Mouse (Mus musculus): Measurements from ENCODE around the gene Wdr46. TPM values are rescaled to one million over a fixed set of nuclear protein-coding genes. Genes with fewer than 3 reads are reported as not detected.
A peak's percentile ranks its signal among the peaks of the same experiment; 100 is the strongest.

Gene Wdr46
- polyA plus RNA-seq, 1 experiment from 2014 or later: 19.2 TPM

- no peaks in the 10 kb centered on the region for H3K9me3 ChIP-seq (replicated peaks; ENCODE audit: control insufficient read depth, low read length, poor library complexity, severe bottlenecking)
- H3K36me3 ChIP-seq (ENCODE audit: control insufficient read depth, insufficient read depth, low read length): peaks cover 8% of the 10 kb centered on the region; the same call in 1 of the 2 replicates
- H3K27ac ChIP-seq (ENCODE audit: low read length): no peak overlapping the region
- 92% methylated on average over 11 of the region's 11 CpGs for WGBS
- no peak for ATAC-seq
- peaks cover 17% of the 10 kb centered on the region for H3K4me1 ChIP-seq (ENCODE audit: control insufficient read depth, insufficient read depth, low read length)
- H3K27me3 ChIP-seq (ENCODE audit: control insufficient read depth, insufficient read depth, low read depth, low read length): no peaks in the 10 kb centered on the region
- H3K9ac ChIP-seq (ENCODE audit: low read depth, low read length): no peak overlapping the region
- no peak overlapping the region for H3K4me2 ChIP-seq (ENCODE audit: low read length)
- H3K4me3 ChIP-seq (ENCODE audit: low read depth, low read length): no peak overlapping the region
Observed at GRCm38 (mm10) chr17:33931947-33932346, 8.5 kb upstream of the Wdr46 start.

- Histone ChIP-seq H3K27ac (ENCODE audit: low read length) (no peak overlapping the region), H3K9me3 (replicated peaks; ENCODE audit: control insufficient read depth, low read length, poor library complexity, severe bottlenecking) (no peaks in the 10 kb centered on the region), H3K4me1 (ENCODE audit: control insufficient read depth, insufficient read depth, low read length) (peaks cover 17% of the 10 kb centered on the region), H3K9ac (ENCODE audit: low read depth, low read length) (no peak overlapping the region), H3K4me2 (ENCODE audit: low read length) (no peak overlapping the region), H3K4me3 (ENCODE audit: low read depth, low read length) (no peak overlapping the region), H3K27me3 (ENCODE audit: control insufficient read depth, insufficient read depth, low read depth, low read length) (no peaks in the 10 kb centered on the region), H3K36me3 (ENCODE audit: control insufficient read depth, insufficient read depth, low read length) (peaks cover 8% of the 10 kb centered on the region; the same call in 1 of the 2 replicates)
- 83% methylated on average over 14 of the region's 14 CpGs for WGBS
- no peak for ATAC-seq
Observed at GRCm38 (mm10) chr17:33932448-33932847, 8.0 kb upstream of the Wdr46 start.

GRCm38 (mm10) chr17:33932970-33933369, 7.5 kb upstream of the Wdr46 start:
- H3K4me3 ChIP-seq (ENCODE audit: low read depth, low read length): no peak overlapping the region
- peaks cover 8% of the 10 kb centered on the region; the same call in 1 of the 2 replicates for H3K36me3 ChIP-seq (ENCODE audit: control insufficient read depth, insufficient read depth, low read length)
- no peak overlapping the region for H3K27ac ChIP-seq (ENCODE audit: low read length)

GRCm38 (mm10) chr17:33935422-33936055, 4.9 kb upstream of the Wdr46 start:
- ATAC-seq: no peak
- H3K4me2 ChIP-seq (ENCODE audit: low read length): no peak overlapping the region
- peaks cover 10% of the 10 kb centered on the region; the same call in 1 of the 2 replicates for H3K36me3 ChIP-seq (ENCODE audit: control insufficient read depth, insufficient read depth, low read length)
- H3K27me3 ChIP-seq (ENCODE audit: control insufficient read depth, insufficient read depth, low read depth, low read length): no peaks in the 10 kb centered on the region
- no peak overlapping the region for H3K27ac ChIP-seq (ENCODE audit: low read length)
- no peak overlapping the region for H3K9ac ChIP-seq (ENCODE audit: low read depth, low read length)
- peaks cover 14% of the 10 kb centered on the region for H3K4me1 ChIP-seq (ENCODE audit: control insufficient read depth, insufficient read depth, low read length)
- WGBS: 90% methylated on average over 21 of the region's 21 CpGs
- H3K4me3 ChIP-seq (ENCODE audit: low read depth, low read length): no peak overlapping the region
- H3K9me3 ChIP-seq (replicated peaks; ENCODE audit: control insufficient read depth, low read length, poor library complexity, severe bottlenecking): no peaks in the 10 kb centered on the region

More at GRCm38 (mm10) chr17:33932970-33933369, 7.5 kb upstream of the Wdr46 start:
- WGBS: 92% methylated on average over 15 of the region's 15 CpGs
- Histone ChIP-seq H3K27me3 (ENCODE audit: control insufficient read depth, insufficient read depth, low read depth, low read length) (no peaks in the 10 kb centered on the region), H3K4me1 (ENCODE audit: control insufficient read depth, insufficient read depth, low read length) (peaks cover 15% of the 10 kb centered on the region), H3K4me2 (ENCODE audit: low read length) (no peak overlapping the region), H3K9me3 (replicated peaks; ENCODE audit: control insufficient read depth, low read length, poor library complexity, severe bottlenecking) (no peaks in the 10 kb centered on the region), H3K9ac (ENCODE audit: low read depth, low read length) (no peak overlapping the region)
- no peak for ATAC-seq

- no peak overlapping the region for H3K27ac ChIP-seq (ENCODE audit: low read length)
- no peaks in the 10 kb centered on the region for H3K9me3 ChIP-seq (replicated peaks; ENCODE audit: control insufficient read depth, low read length, poor library complexity, severe bottlenecking)
- peaks cover 10% of the 10 kb centered on the region; the same call in 1 of the 2 replicates for H3K36me3 ChIP-seq (ENCODE audit: control insufficient read depth, insufficient read depth, low read length)
- H3K4me2 ChIP-seq (ENCODE audit: low read length): no peak overlapping the region
- WGBS: 87% methylated on average over 15 of the region's 15 CpGs
- no peak for ATAC-seq
- H3K4me1 ChIP-seq (ENCODE audit: control insufficient read depth, insufficient read depth, low read length): peaks cover 17% of the 10 kb centered on the region
- H3K9ac ChIP-seq (ENCODE audit: low read depth, low read length): no peak overlapping the region
- no peak overlapping the region for H3K4me3 ChIP-seq (ENCODE audit: low read depth, low read length)
- H3K27me3 ChIP-seq (ENCODE audit: control insufficient read depth, insufficient read depth, low read depth, low read length): no peaks in the 10 kb centered on the region
Observed at GRCm38 (mm10) chr17:33936993-33937392, 3.5 kb upstream of the Wdr46 start.

- ATAC-seq: no peak
- H3K4me1 ChIP-seq (ENCODE audit: control insufficient read depth, insufficient read depth, low read length): peaks cover 18% of the 10 kb centered on the region
- H3K9ac ChIP-seq (ENCODE audit: low read depth, low read length): no peak overlapping the region
- no peaks in the 10 kb centered on the region for H3K27me3 ChIP-seq (ENCODE audit: control insufficient read depth, insufficient read depth, low read depth, low read length)
- peaks cover 16% of the 10 kb centered on the region for H3K36me3 ChIP-seq (ENCODE audit: control insufficient read depth, insufficient read depth, low read length)
- H3K4me3 ChIP-seq (ENCODE audit: low read depth, low read length): no peak overlapping the region
- WGBS: 78% methylated on average over 11 of the region's 11 CpGs
- no peak overlapping the region for H3K27ac ChIP-seq (ENCODE audit: low read length)
- H3K9me3 ChIP-seq (replicated peaks; ENCODE audit: control insufficient read depth, low read length, poor library complexity, severe bottlenecking): no peaks in the 10 kb centered on the region
- no peak overlapping the region for H3K4me2 ChIP-seq (ENCODE audit: low read length)
Observed at GRCm38 (mm10) chr17:33938783-33939182, 1.7 kb upstream of the Wdr46 start.

- no peak for ATAC-seq
- 3% methylated on average over 26 of the region's 26 CpGs for WGBS
- H3K4me3 ChIP-seq (ENCODE audit: low read depth, low read length): peak overlapping the region; percentile 85
- no peaks in the 10 kb centered on the region for H3K27me3 ChIP-seq (ENCODE audit: control insufficient read depth, insufficient read depth, low read depth, low read length)
- H3K4me1 ChIP-seq (ENCODE audit: control insufficient read depth, insufficient read depth, low read length): peaks cover 18% of the 10 kb centered on the region
- H3K27ac ChIP-seq (ENCODE audit: low read length): peak overlapping the region; percentile 71; the same call in 1 of the 2 replicates
- no peaks in the 10 kb centered on the region for H3K9me3 ChIP-seq (replicated peaks; ENCODE audit: control insufficient read depth, low read length, poor library complexity, severe bottlenecking)
- H3K36me3 ChIP-seq (ENCODE audit: control insufficient read depth, insufficient read depth, low read length): peaks cover 21% of the 10 kb centered on the region
- peak overlapping the region; percentile 84 for H3K9ac ChIP-seq (ENCODE audit: low read depth, low read length)
- H3K4me2 ChIP-seq (ENCODE audit: low read length): peak overlapping the region; percentile 99
Observed at GRCm38 (mm10) chr17:33940981-33941380, 521 bp downstream of the Wdr46 start.

GRCm38 (mm10) chr17:33941381-33941780, 921 bp downstream of the Wdr46 start:
- H3K36me3 ChIP-seq (ENCODE audit: control insufficient read depth, insufficient read depth, low read length): peaks cover 23% of the 10 kb centered on the region
- WGBS: 68% methylated on average over 19 of the region's 19 CpGs
- peak overlapping the region; percentile 84 for H3K9ac ChIP-seq (ENCODE audit: low read depth, low read length)
- H3K9me3 ChIP-seq (replicated peaks; ENCODE audit: control insufficient read depth, low read length, poor library complexity, severe bottlenecking): no peaks in the 10 kb centered on the region
- peaks cover 18% of the 10 kb centered on the region for H3K4me1 ChIP-seq (ENCODE audit: control insufficient read depth, insufficient read depth, low read length)
- no peak for ATAC-seq
- no peak overlapping the region for H3K27ac ChIP-seq (ENCODE audit: low read length)
- H3K27me3 ChIP-seq (ENCODE audit: control insufficient read depth, insufficient read depth, low read depth, low read length): no peaks in the 10 kb centered on the region
- peak overlapping the region; percentile 99 for H3K4me2 ChIP-seq (ENCODE audit: low read length)
- peak overlapping the region; percentile 85 for H3K4me3 ChIP-seq (ENCODE audit: low read depth, low read length)

GRCm38 (mm10) chr17:33943454-33943853, 3.0 kb downstream of the Wdr46 start:
- Histone ChIP-seq H3K36me3 (ENCODE audit: control insufficient read depth, insufficient read depth, low read length) (peaks cover 27% of the 10 kb centered on the region), H3K27me3 (ENCODE audit: control insufficient read depth, insufficient read depth, low read depth, low read length) (no peaks in the 10 kb centered on the region), H3K4me3 (ENCODE audit: low read depth, low read length) (no peak overlapping the region), H3K4me2 (ENCODE audit: low read length) (no peak overlapping the region), H3K9ac (ENCODE audit: low read depth, low read length) (no peak overlapping the region), H3K9me3 (replicated peaks; ENCODE audit: control insufficient read depth, low read length, poor library complexity, severe bottlenecking) (no peaks in the 10 kb centered on the region), H3K4me1 (ENCODE audit: control insufficient read depth, insufficient read depth, low read length) (peaks cover 18% of the 10 kb centered on the region), H3K27ac (ENCODE audit: low read length) (no peak overlapping the region)
- WGBS: 95% methylated on average over 15 of the region's 15 CpGs
- ATAC-seq: no peak
